Comparison of ENCODE assay signal across 9 mouse cellular contexts in genomic region chr16:18626376-18626878, GRCm38 (mm10). TPM values are rescaled to one million over a fixed set of nuclear protein-coding genes. Genes with fewer than 3 reads are reported as not detected.
DNase-seq lines count a peak whose midpoint lies in the region; ATAC-seq and TF ChIP-seq lines count a peak whose summit lies in the region.
"Had no signal": no experiment of that assay in that cellular context is flagged by ENCODE, and none has a peak within 500 bp of the region (broad histone marks: within the 10 kb centered on the region; RNA-seq: fewer than 3 reads in every experiment).

Gm49601 (minus strand) TSS chr16:18626427.

- peaks cover 45% of the 10 kb centered on the region for H3K27me3 ChIP-seq in forebrain, embryonic 16.5 days (replicated peaks; ENCODE audit: control insufficient read depth, insufficient read depth, low read length)

- TF ChIP-seq POLR2A in lung, adult 2 months (IDR thresholded peaks at IDR 0.05; ENCODE audit: borderline replicate concordance, extremely low read depth, low read depth, low read length): no peak

- peak; percentile 63 for TF ChIP-seq CTCF in lung, adult 2 months (IDR thresholded peaks at IDR 0.05; ENCODE audit: insufficient read depth, low read length)

- peak; percentile 29 for ATAC-seq in forebrain, embryonic 16.5 days
- peak; percentile 66 for ATAC-seq in neutrophil, adult 5-6 weeks (ENCODE audit: extremely low read depth, insufficient number of reproducible peaks, low FRiP score, poor library complexity, severe bottlenecking)

- under 1% methylated on average over 65 of the region's 65 CpGs for WGBS in forebrain, embryonic 16.5 days
- under 1% methylated on average over 62 of the region's 65 CpGs for WGBS in lung, adult 2 months

- H3K9ac ChIP-seq in forebrain, embryonic 16.5 days (replicated peaks; ENCODE audit: low read depth, low read length): peak within 1 kb of the TSS; percentile 64

- H3K9me3 ChIP-seq in forebrain, embryonic 16.5 days (ENCODE audit: control insufficient read depth, low read length): no peaks in the 10 kb centered on the region

- peak; percentile 78 for DNase-seq in ES-CJ7 (ENCODE audit: low read depth, low spot score)
- peak; percentile 89 for DNase-seq in cerebellum, adult 11 months
- DNase-seq in heart, postnatal 36 days: peak; percentile 86 to 88
- peak; percentile 80 to 92 for DNase-seq in layer of hippocampus, adult 18-20 months (ENCODE audit: low spot score in 2 of 2)
- DNase-seq in lung, adult 2 months: peak; percentile 80
- peak; percentile 62 to 64 for DNase-seq in thymus, adult 18-20 months

- intact Hi-C loops in heart, postnatal 36 days (cut with DNase I): loop anchor here (5.0 kb wide), 2 partner anchors 171 to 231 kb away; no protein-coding TSS in a partner anchor

- no peak within 1 kb of the TSS for H3K27ac ChIP-seq in forebrain, embryonic 16.5 days (ENCODE audit: low read length)
- H3K27ac ChIP-seq: macrophage had no signal

- H3K4me2 ChIP-seq in forebrain, embryonic 16.5 days (ENCODE audit: low read length): peak within 1 kb of the TSS; percentile 71

- peak within 1 kb of the TSS; percentile 60 for H3K4me3 ChIP-seq in forebrain, embryonic 16.5 days (replicated peaks; ENCODE audit: low read length)
- peak within 1 kb of the TSS; percentile 12 for H3K4me3 ChIP-seq in lung, adult 2 months (replicated peaks; ENCODE audit: extremely low read depth, low read depth, low read length)

- H3K4me1 ChIP-seq in forebrain, embryonic 16.5 days (replicated peaks; ENCODE audit: control insufficient read depth, insufficient read depth, low read length): peaks cover 44% of the 10 kb centered on the region
- peaks cover 2% of the 10 kb centered on the region; the same call in 1 of the 2 replicates for H3K4me1 ChIP-seq in lung, adult 2 months (ENCODE audit: control insufficient read depth, insufficient read depth, low read length)

- H3K36me3 ChIP-seq in forebrain, embryonic 16.5 days (ENCODE audit: control insufficient read depth, insufficient read depth): peaks cover 20% of the 10 kb centered on the region

RNA-seq across cellular contexts. Expression of gene Gm49601, which starts in this region (rescaled TPM):
- 16.9 and 23.4 TPM in 2 replicates for polyA plus RNA-seq in forebrain, embryonic 16.5 days (2015; fragmentation: Nextera tagmentation; extraction: Ambion mirVana)
- total RNA-seq in heart, postnatal 36 days (2021): 1 to 10 TPM in 1 of 2 experiments, under 1 TPM in 1; 0.60 to 1.6 TPM
- 100 to 1,000 TPM; 173 to 179 TPM for total RNA-seq in layer of hippocampus, adult 18-20 months (2021)
- 3.6 and 9.4 TPM in 2 replicates for polyA plus RNA-seq in lung, adult 2 months (2012; rRNA removed)
- total RNA-seq in neutrophil, adult 5-6 weeks (2017): 2.3 and 4.8 TPM in 2 replicates
- polyA plus RNA-seq: macrophage had no signal

Comparison
In these comparisons a context has a peak if more than half of its experiments do, and no peak if none do; other contexts are left out.
1. RNA of gene Gm49601 (total RNA-seq): 173 to 179 TPM in layer of hippocampus, adult 18-20 months; 2.3 to 4.8 TPM in neutrophil, adult 5-6 weeks and 0.60 to 1.6 TPM in heart, postnatal 36 days; every median in the first group is over 10 times any median in the second.
2. Peak in every context shown above with its lines, with median percentiles within 50 percentile points of each other: DNase-seq.